Mouse (Mus musculus) CH12.LX (cell line): ENCODE data around the gene Senp8. TPM values are rescaled to one million over a fixed set of nuclear protein-coding genes. Genes with fewer than 3 reads are reported as not detected.
"Not testable (repeated sequence)": the region's sequence is repeated elsewhere in the genome, so short reads cannot be mapped to it uniquely, and the experiment has no call there.

ENCODE experiments used
- DNase-seq: peaks from one replicate; pipeline ENCODE4 v3.0.0-alpha.2; 2013; ENCODE audit errors: extremely low read depth
- H3K27ac ChIP-seq: 2 replicates; pipeline ENCODE4 v1.5.1; 2012; ENCODE audit warnings: low read depth, mild to moderate bottlenecking, control low read depth, moderate library complexity; ENCODE audit not compliant: insufficient read depth
- H3K27me3 ChIP-seq: replicated peaks from 2 replicates; pipeline ENCODE3; 2012; ENCODE audit warnings: inconsistent platforms
- H3K36me3 ChIP-seq, 2 experiments: replicated peaks in 1 of 2; 2 replicates each; pipeline versions ENCODE3 to v1.6.1; 2012; ENCODE audit warnings: inconsistent platforms in 1 of 2, low read length in 1 of 2, mild to moderate bottlenecking in 1 of 2, mixed read lengths in 1 of 2, moderate library complexity in 1 of 2; ENCODE audit not compliant: control insufficient read depth in 1 of 2, insufficient read depth in 1 of 2
- H3K4me1 ChIP-seq, 2 experiments: 2 replicates each; pipeline ENCODE4 v1.6.1; 2012; ENCODE audit warnings: inconsistent platforms in 1 of 2, moderate library complexity in 1 of 2; ENCODE audit not compliant: insufficient read depth in 2 of 2, control insufficient read depth in 1 of 2
- H3K4me2 ChIP-seq: 2 replicates; pipeline ENCODE4 v1.6.1; 2012; ENCODE audit warnings: low read depth, mild to moderate bottlenecking, control low read depth; ENCODE audit not compliant: poor library complexity, insufficient read depth, severe bottlenecking
- H3K4me3 ChIP-seq, 3 experiments: fragments of 150-350 bp in 1 of 3; sonication (generic) in 1 of 3; replicated peaks in 1 of 3; 2 replicates each; pipeline versions ENCODE3 to v1.5.1; 2011 to 2012; ENCODE audit warnings: low read depth in 2 of 3, low read length in 2 of 3, mild to moderate bottlenecking in 2 of 3, moderate library complexity in 2 of 3, control low read depth in 1 of 3, improper control_type of control experiment in 1 of 3, inconsistent platforms in 1 of 3, mixed read lengths in 1 of 3; ENCODE audit not compliant: poor library complexity in 1 of 3
- H3K79me2 ChIP-seq: replicated peaks from 2 replicates; pipeline ENCODE4 v1.6.1; 2012; ENCODE audit warnings: mild to moderate bottlenecking, moderate library complexity; ENCODE audit not compliant: control insufficient read depth, poor library complexity, insufficient read depth, severe bottlenecking; ENCODE audit errors: extremely low read depth
- H3K9ac ChIP-seq: 2 replicates; pipeline ENCODE4 v1.6.1; 2012; ENCODE audit warnings: low read depth, mild to moderate bottlenecking, control low read depth, moderate library complexity; ENCODE audit not compliant: insufficient read depth
- H3K9me3 ChIP-seq: replicated peaks from 2 replicates; pipeline ENCODE3; 2012; ENCODE audit warnings: low read length, inconsistent platforms, mixed read lengths
- CHD2 ChIP-seq: IDR thresholded peaks from 2 replicates; pipeline ENCODE4 v1.6.1; 2011; ENCODE audit warnings: low read length, improper control_type of control experiment
- CTCF ChIP-seq, 2 experiments: IDR thresholded peaks in 1 of 2; conservative IDR thresholded peaks in 1 of 2; 2 replicates each; pipeline ENCODE4 v1.5.1; 2011 to 2012; ENCODE audit warnings: low read depth in 2 of 2, low read length in 2 of 2, improper control_type of control experiment in 1 of 2, inconsistent platforms in 1 of 2, mild to moderate bottlenecking in 1 of 2, moderate library complexity in 1 of 2
- E2F4 ChIP-seq: IDR thresholded peaks from 2 replicates; pipeline ENCODE4 v1.6.1; 2011; ENCODE audit warnings: low read depth, low read length, improper control_type of control experiment; ENCODE audit not compliant: insufficient replicate concordance
- ELF1 ChIP-seq: IDR thresholded peaks from 2 replicates; pipeline ENCODE4 v1.6.1; 2014; ENCODE audit warnings: low read depth, mild to moderate bottlenecking, inconsistent platforms, low read length, improper control_type of control experiment
- ETS1 ChIP-seq: conservative IDR thresholded peaks from 2 replicates; pipeline ENCODE4 v1.6.1; 2012; ENCODE audit warnings: low read depth, mild to moderate bottlenecking, inconsistent platforms, low read length, improper control_type of control experiment, moderate library complexity
- GABPA ChIP-seq: IDR thresholded peaks from 2 replicates; pipeline ENCODE4 v1.6.1; 2012; ENCODE audit warnings: low read depth, low read length, improper control_type of control experiment, inconsistent platforms; ENCODE audit not compliant: insufficient replicate concordance
- HCFC1 ChIP-seq: IDR thresholded peaks from 2 replicates; pipeline ENCODE4 v1.6.1; 2012; ENCODE audit warnings: low read depth, mild to moderate bottlenecking, inconsistent platforms, low read length, improper control_type of control experiment
- JUN ChIP-seq: IDR thresholded peaks from 2 replicates; pipeline ENCODE4 v1.6.1; 2011; ENCODE audit warnings: low read depth, mild to moderate bottlenecking, low read length, improper control_type of control experiment, moderate library complexity; ENCODE audit not compliant: insufficient read depth
- MEF2A ChIP-seq: IDR thresholded peaks from 2 replicates; pipeline ENCODE4 v1.6.1; 2014; ENCODE audit warnings: low read depth, mild to moderate bottlenecking, inconsistent platforms, low read length, improper control_type of control experiment, borderline replicate concordance
- MXI1 ChIP-seq: IDR thresholded peaks from 2 replicates; pipeline ENCODE4 v1.6.1; 2011; ENCODE audit warnings: mild to moderate bottlenecking, low read depth, low read length, improper control_type of control experiment
- MYC ChIP-seq: IDR thresholded peaks from 2 replicates; pipeline ENCODE4 v1.6.1; 2011; ENCODE audit warnings: low read depth, mild to moderate bottlenecking, improper control_type of control experiment, low read length
- NELFE ChIP-seq: IDR thresholded peaks from 2 replicates; pipeline ENCODE4 v1.6.1; 2011; ENCODE audit warnings: low read depth, low read length, improper control_type of control experiment
- NRF1 ChIP-seq: IDR thresholded peaks from 2 replicates; pipeline ENCODE4 v1.6.1; 2014; ENCODE audit warnings: low read depth, mild to moderate bottlenecking, inconsistent platforms, low read length, improper control_type of control experiment, moderate library complexity
- POLR2A ChIP-seq: IDR thresholded peaks from 2 replicates; pipeline ENCODE4 v1.6.1; 2011; ENCODE audit warnings: low read depth, mild to moderate bottlenecking, improper control_type of control experiment, low read length
- RAD21 ChIP-seq: IDR thresholded peaks from 2 replicates; pipeline ENCODE4 v1.6.1; 2011; ENCODE audit warnings: low read depth, mild to moderate bottlenecking, low read length, improper control_type of control experiment, moderate library complexity
- RCOR1 ChIP-seq: conservative IDR thresholded peaks from 2 replicates; pipeline ENCODE4 v1.6.1; 2012; ENCODE audit warnings: low read depth, mild to moderate bottlenecking, inconsistent platforms, low read length, improper control_type of control experiment
- SMC3 ChIP-seq: IDR thresholded peaks from 2 replicates; pipeline ENCODE4 v1.6.1; 2011; ENCODE audit warnings: low read depth, low read length, improper control_type of control experiment
- TCF12 ChIP-seq: IDR thresholded peaks from 2 replicates; pipeline ENCODE4 v1.6.1; 2014; ENCODE audit warnings: low read depth, mild to moderate bottlenecking, inconsistent platforms, low read length, improper control_type of control experiment
- UBTF ChIP-seq: IDR thresholded peaks from 2 replicates; pipeline ENCODE4 v1.6.1; 2012; ENCODE audit warnings: low read depth, mild to moderate bottlenecking, inconsistent platforms, low read length, improper control_type of control experiment, moderate library complexity
- USF1 ChIP-seq: IDR thresholded peaks from 2 replicates; pipeline ENCODE4 v1.6.1; 2014; ENCODE audit warnings: low read depth, mild to moderate bottlenecking, inconsistent platforms, low read length, improper control_type of control experiment
- ZC3H11A ChIP-seq: IDR thresholded peaks from 2 replicates; pipeline ENCODE4 v1.6.1; 2012; ENCODE audit warnings: low read depth, mild to moderate bottlenecking, inconsistent platforms, low read length, improper control_type of control experiment
- ZMIZ1 ChIP-seq: IDR thresholded peaks from 2 replicates; pipeline ENCODE4 v1.6.1; 2012; ENCODE audit warnings: low read depth, mild to moderate bottlenecking, inconsistent platforms, low read length, improper control_type of control experiment
- ZNF384 ChIP-seq: IDR thresholded peaks from 2 replicates; pipeline ENCODE4 v1.6.1; 2012; ENCODE audit warnings: low read depth, low read length, improper control_type of control experiment, inconsistent platforms
- dilution Hi-C: fragments of 300-500 bp; cut with MboI; formaldehyde crosslinking; loops from 2 replicates; pipeline ENCODE4 v1.14.3; 2020; ENCODE audit warnings: low sequenced_read_pairs; ENCODE audit not compliant: extremely low pct_unique_long_range_greater_than_20kb, extremely low pct_ligation_motif_present
- in situ Hi-C: fragments of 300-500 bp; cut with MboI; formaldehyde crosslinking; loops from 3 replicates; pipeline ENCODE4 v1.14.3; 2019; ENCODE audit warnings: low sequenced_read_pairs, low pct_ligation_motif_present, low pct_unique_long_range_greater_than_20kb, mixed read lengths
- polyA plus RNA-seq: library from polyadenylated mRNA; unstranded; fragments of >175 nt; gene quantifications from 2 replicates; pipeline ENCODE4 v1.2.1, GENCODE M21; 2012; ENCODE audit warnings: low read depth; ENCODE audit not compliant: insufficient read length
- total RNA-seq, 2 experiments: library from RNA; depleted of rRNA; stranded (reverse); fragments of 300-350 nt in 1 of 2; fragments of >200 nt in 1 of 2; gene quantifications; 2 replicates each; pipeline ENCODE4 v1.2.3; 2012 to 2014

Senp8 gene
- total and polyA plus RNA-seq, 3 experiments, result 5.2 to 8.5 (median 6.1) TPM

DNA sequence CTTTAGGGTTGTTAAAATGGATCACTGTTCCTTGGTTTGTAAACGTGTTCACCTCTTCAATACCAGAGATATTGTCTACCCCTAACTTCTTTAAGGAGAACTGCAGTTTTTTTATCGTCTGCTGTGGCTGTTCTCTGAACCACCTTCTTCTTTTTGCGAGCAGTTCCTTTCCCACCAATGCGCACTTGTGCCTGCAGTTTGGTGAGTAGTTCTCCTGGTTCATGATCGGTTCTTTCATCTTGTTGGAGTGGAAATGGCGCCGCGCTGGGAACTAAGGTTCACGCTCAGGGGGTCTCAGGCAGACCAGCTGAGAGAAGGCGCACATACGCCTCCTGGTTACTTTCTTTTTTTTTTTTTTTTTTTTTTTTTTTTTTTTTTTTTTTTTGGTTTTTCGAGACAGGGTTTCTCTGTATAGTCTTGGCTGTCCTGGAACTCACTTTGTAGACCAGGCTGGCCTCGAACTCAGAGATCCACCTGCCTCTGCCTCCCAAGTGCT lies 16.5 kb upstream of the Senp8 start:
- H3K36me3 ChIP-seq, in situ Hi-C loops, H3K4me1 ChIP-seq, H3K27ac ChIP-seq, H3K9me3 ChIP-seq, H3K27me3 ChIP-seq, H3K79me2 ChIP-seq, dilution Hi-C loops, H3K9ac ChIP-seq, H3K4me2 ChIP-seq, H3K4me3 ChIP-seq, DNase-seq: not testable (repeated sequence)
- TF ChIP-seq ZNF384, result peak; percentile 29

DNA sequence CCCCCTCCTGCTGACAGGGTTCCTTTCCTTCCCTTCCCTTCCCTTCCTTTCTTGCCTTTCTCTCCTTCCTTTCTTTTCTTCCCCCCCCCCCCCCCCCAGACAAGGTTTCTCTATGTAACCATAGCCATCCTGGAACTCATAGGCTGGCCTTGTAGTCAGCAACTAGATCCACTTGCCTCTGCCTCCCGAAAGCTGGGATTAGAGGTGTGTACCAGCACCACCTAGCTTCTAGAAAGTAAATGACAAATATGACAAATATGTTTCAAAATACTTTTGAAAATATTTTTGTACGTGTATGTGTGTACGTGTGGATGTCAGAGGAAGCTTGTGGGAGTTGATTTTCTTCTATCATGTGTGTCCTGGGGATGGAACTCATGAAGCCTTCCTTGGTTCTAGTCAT lies 10.0 kb upstream of the Senp8 start:
- no peaks in the 10 kb centered on the region for H3K36me3 ChIP-seq
- TF ChIP-seq NRF1 (no peak), MEF2A (no peak), GABPA (no peak), ELF1 (no peak), TCF12 (no peak), ETS1 (no peak), HCFC1 (no peak), SMC3 (peak; percentile 50), POLR2A (no peak), RCOR1 (no peak), JUN (no peak), CHD2 (no peak), UBTF (no peak), ZC3H11A (no peak), NELFE (no peak), CTCF (conservative IDR thresholded peaks at IDR 0.05 in 1 of 2, IDR thresholded peaks at IDR 0.05 in 1 of 2; ENCODE audit: low read depth in 2 of 2, low read length in 2 of 2) (peak in 1 of 2 experiments; percentile 66; a peak in 2 of 4 replicates), E2F4 (no peak), MXI1 (no peak), RAD21 (peak; percentile 59), ZMIZ1 (no peak), USF1 (no peak), MYC (no peak)
- in situ Hi-C loops (no loop called here), dilution Hi-C loops (no loop called here)
- H3K9me3 ChIP-seq, result no peaks in the 10 kb centered on the region
- DNase-seq, result peak; percentile 12
- no peak overlapping the region; the same call in 1 of the 2 replicates for H3K4me2 ChIP-seq
- no peaks in the 10 kb centered on the region for H3K27me3 ChIP-seq
- H3K4me1 ChIP-seq, result no peaks in the 10 kb centered on the region
- no peak overlapping the region for H3K9ac ChIP-seq
- H3K4me3 ChIP-seq, result no peak overlapping the region
- H3K79me2 ChIP-seq, result no peaks in the 10 kb centered on the region; the same call in 1 of the 2 replicates
- H3K27ac ChIP-seq, result no peak overlapping the region

DNA sequence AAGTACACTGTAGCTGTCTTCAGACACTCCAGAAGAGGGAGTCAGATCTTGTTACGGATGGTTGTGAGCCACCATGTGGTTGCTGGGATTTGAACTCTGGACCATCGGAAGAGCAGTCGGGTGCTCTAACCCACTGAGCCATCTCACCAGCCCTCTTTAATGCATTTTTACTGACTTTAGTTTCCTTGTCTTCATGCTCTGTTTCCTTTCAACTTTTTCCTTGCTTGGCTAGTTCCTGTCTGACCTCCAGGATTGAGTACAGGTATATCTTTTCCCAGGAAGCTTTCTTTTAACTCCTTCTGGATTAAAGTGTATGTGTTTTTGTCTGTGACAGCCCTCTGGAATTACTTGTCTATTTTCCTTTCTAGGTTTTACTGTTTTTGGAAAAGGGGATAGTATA lies 6.5 kb upstream of the Senp8 start:
- H3K4me3 ChIP-seq, dilution Hi-C loops, H3K27me3 ChIP-seq, H3K36me3 ChIP-seq, H3K4me1 ChIP-seq, H3K9ac ChIP-seq, H3K9me3 ChIP-seq, H3K4me2 ChIP-seq, DNase-seq, in situ Hi-C loops, H3K79me2 ChIP-seq, H3K27ac ChIP-seq: not testable (repeated sequence)
